Mouse (Mus musculus) midbrain, embryonic 15.5 days (tissue): ENCODE data around the gene Pcyt1a. TPM values are rescaled to one million over a fixed set of nuclear protein-coding genes. Genes with fewer than 3 reads are reported as not detected.

Experiments used
- ATAC-seq: fragments of 200-750 bp; cut with Nextera tagmentation; replicated peaks from 2 replicates; pipeline ENCODE4 v1.8.0; 2017; ENCODE audit warnings: moderate TSS enrichment
- H3K27ac ChIP-seq: fragments of 300-500 bp; sonication (generic); 2 replicates; pipeline ENCODE4 v1.5.1; 2015; ENCODE audit warnings: mild to moderate bottlenecking, inconsistent platforms
- H3K27me3 ChIP-seq: fragments of 300-500 bp; sonication (generic); replicated peaks from 2 replicates; pipeline ENCODE4 v1.6.1; 2015; ENCODE audit warnings: inconsistent platforms
- H3K36me3 ChIP-seq: fragments of 300-500 bp; sonication (generic); replicated peaks from 2 replicates; pipeline ENCODE4 v1.6.1; 2015; ENCODE audit warnings: inconsistent platforms
- H3K4me1 ChIP-seq: fragments of 300-500 bp; sonication (generic); 2 replicates; pipeline ENCODE4 v1.6.1; 2015; ENCODE audit warnings: inconsistent platforms
- H3K4me2 ChIP-seq: fragments of 300-500 bp; sonication (generic); 2 replicates; pipeline ENCODE4 v1.6.1; 2015; ENCODE audit warnings: inconsistent platforms, mild to moderate bottlenecking, moderate library complexity
- H3K4me3 ChIP-seq: fragments of 300-500 bp; sonication (generic); 2 replicates; pipeline ENCODE4 v1.5.1; 2015; ENCODE audit warnings: mild to moderate bottlenecking, inconsistent platforms
- H3K9ac ChIP-seq: fragments of 300-500 bp; sonication (generic); 2 replicates; pipeline ENCODE4 v1.6.1; 2015; ENCODE audit warnings: mild to moderate bottlenecking, inconsistent platforms
- H3K9me3 ChIP-seq: fragments of 300-500 bp; sonication (generic); 2 replicates; pipeline ENCODE4 v1.6.1; 2016; ENCODE audit warnings: inconsistent platforms
- WGBS: fragments of 180-500 bp; shearing (Covaris S2); methylation state at CpG from one replicate; pipeline ENCODE4 v1.1.7; 2015; ENCODE audit warnings: mixed read lengths; 5-methylcytosine and 5-hydroxymethylcytosine counted together
- polyA plus RNA-seq: library from polyadenylated mRNA; unstranded; fragments of >200 nt; fragmentation: Nextera tagmentation; extraction: Ambion mirVana; gene quantifications from 2 replicates; pipeline ENCODE4 v1.2.1, GENCODE M21; 2015

Gene Pcyt1a
- polyA plus RNA-seq, 1 experiment from 2014 or later, result 55.1 TPM

DNA sequence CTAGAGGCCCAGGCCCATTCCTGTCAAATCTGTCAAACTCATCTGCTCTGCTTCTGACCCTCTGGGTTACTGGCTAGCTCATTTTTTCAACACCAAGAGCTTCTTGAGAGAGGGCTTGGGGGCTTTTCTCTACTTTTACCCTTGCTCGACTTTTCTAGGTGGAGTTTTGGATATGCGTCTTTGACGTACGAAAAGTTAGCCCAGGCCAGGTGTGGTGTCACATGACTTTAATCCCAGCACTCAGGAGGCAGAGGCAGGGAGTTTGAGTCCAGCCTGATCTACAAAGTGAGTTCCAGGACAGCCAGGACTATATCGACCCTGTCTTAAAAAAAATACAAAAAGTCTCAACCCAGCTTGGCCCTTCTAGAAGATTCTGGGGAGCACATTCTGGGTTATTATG lies 77.3 kb downstream of the Pcyt1a start:
- no peak overlapping the region for H3K9ac ChIP-seq
- H3K9me3 ChIP-seq, result no peaks in the 10 kb centered on the region
- peaks cover 4% of the 10 kb centered on the region; the same call in 1 of the 2 replicates for H3K4me1 ChIP-seq
- ATAC-seq, result no peak
- H3K4me2 ChIP-seq, result no peak overlapping the region
- no peak overlapping the region for H3K4me3 ChIP-seq
- H3K27ac ChIP-seq, result no peak overlapping the region
- H3K36me3 ChIP-seq, result no peaks in the 10 kb centered on the region
- WGBS, result 87% methylated on average over 5 of the region's 5 CpGs
- H3K27me3 ChIP-seq, result no peaks in the 10 kb centered on the region

DNA sequence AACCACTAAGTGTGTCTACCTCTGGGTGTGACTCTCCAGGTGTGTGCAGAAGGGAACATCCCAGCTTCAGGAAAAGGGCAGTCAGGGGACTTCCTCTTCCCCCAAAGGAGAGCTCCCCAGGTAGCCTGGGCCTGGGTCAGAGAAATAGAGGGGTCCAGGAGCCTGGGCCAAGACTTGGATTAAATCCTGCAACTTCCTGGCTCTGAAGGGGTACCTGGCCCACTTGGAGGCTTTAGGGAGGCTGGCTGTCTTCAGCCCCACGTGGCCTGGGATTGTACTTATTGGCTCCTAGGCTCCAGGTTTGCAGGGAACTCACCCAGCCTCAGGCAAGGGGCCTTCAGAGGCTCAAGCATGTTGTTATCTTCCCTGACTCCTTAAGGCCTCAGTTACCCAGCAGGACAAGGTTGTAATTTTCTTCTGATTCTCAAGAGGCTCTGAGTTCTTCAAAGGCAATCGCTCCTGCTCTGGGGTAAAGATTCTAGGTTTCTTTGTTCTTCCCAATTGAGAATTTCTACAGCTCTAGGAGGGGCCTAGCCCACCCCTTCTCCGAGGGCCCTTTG lies 77.9 kb downstream of the Pcyt1a start:
- 37% methylated on average over 3 of the region's 3 CpGs for WGBS
- Histone ChIP-seq H3K9me3 (no peaks in the 10 kb centered on the region), H3K27me3 (no peaks in the 10 kb centered on the region), H3K4me1 (peaks cover 4% of the 10 kb centered on the region; the same call in 1 of the 2 replicates), H3K4me3 (no peak overlapping the region), H3K4me2 (no peak overlapping the region), H3K36me3 (no peaks in the 10 kb centered on the region), H3K9ac (no peak overlapping the region), H3K27ac (no peak overlapping the region)
- 0 out of 2 replicates have a peak, but pooled peaks have one; percentile 15 for ATAC-seq

DNA sequence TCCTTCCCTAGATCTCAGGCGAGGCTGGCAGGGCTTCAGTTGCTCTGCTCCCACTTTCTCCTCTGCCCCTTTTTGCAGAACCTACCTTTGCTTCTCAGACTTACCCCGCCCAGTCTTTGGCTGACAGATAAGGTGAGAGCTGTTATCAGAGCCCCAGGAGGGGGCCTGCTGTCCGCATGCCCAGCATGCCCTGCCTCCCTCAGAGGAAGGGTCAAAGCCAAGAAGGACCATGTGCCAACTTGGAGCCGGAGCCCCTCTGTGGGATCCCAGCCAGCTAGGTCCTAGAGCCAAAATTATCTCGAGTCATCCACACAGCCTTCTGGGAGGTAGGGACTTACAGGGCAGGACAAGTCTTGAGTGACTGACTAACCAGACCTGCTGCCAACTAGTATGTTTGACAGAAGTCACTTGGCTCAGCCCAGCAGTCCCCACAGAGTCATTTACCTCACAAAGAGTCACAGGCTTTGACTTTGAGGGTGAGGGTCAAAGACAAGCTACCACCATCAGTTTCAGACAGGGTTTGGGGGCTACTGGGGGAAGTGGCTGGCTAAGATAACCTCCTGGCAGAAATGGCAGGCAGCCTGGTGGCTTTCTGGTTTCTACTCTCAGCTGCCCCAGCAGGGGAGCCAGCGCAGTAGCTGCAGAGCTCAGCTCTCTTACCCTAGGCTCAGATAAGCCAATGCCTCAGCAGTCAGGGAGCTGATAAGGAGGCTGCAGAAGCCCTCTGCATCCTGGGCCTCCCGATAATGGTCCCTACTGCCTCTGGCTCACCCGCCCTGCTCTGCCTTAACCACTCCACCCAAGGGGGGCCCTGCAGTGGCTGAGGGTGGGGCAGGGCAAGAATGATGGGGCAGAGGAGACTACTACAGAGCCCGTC lies 78.6 kb downstream of the Pcyt1a start:
- no peak overlapping the region for H3K27ac ChIP-seq
- peaks cover 4% of the 10 kb centered on the region; the same call in 1 of the 2 replicates for H3K4me1 ChIP-seq
- no peak overlapping the region for H3K4me3 ChIP-seq
- H3K9ac ChIP-seq, result no peak overlapping the region
- H3K36me3 ChIP-seq, result no peaks in the 10 kb centered on the region
- H3K4me2 ChIP-seq, result no peak overlapping the region
- no peaks in the 10 kb centered on the region for H3K27me3 ChIP-seq
- WGBS, result 56% methylated on average over 9 of the region's 9 CpGs
- ATAC-seq, result 0 out of 2 replicates have a peak, but pooled peaks have one; percentile 31
- no peaks in the 10 kb centered on the region for H3K9me3 ChIP-seq

DNA sequence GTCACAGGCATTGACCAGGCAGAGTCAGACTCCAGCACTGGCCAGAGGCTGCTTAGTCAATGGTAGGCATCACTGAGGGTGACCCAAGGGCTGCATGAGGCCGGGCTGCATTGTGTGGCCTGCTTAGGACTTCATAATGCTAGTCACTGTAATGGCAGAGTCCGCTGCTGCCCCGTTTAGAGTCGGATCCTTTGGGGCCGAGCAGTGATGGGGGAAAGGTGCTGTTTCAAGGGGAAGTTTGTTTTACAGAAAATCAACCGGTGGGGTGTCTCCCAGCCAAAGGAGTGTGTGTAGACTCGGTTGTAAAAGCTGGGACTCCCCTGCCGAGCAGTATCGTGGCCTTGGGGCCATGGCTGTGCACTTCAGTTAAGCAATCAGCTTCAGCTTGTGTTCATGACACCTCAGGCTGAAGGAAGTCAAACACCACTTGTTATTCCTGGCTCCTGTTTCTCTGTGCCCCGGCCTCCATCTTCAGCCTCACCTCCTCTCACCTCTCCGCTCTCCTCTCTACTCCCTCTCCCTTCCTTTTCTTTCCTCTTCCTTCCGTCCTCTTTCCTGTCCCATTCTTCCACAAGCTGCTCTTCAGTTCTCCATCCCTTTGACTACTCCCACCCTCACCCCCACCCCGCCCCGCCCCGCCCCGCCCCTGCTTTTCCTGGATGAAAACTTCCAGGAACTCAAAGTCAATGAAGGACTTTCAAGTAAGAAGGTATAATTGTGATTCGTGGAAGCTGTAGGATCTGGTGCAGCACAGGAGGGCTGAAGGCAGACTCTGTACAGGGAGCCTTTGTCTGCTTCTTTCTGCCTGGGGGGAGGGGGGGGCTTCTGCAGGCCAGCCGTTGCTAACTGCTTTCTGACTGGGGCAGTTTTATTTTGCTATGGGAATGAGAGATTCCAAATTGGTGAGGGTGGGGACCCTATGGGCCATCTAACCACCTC lies 79.9 kb downstream of the Pcyt1a start:
- no peak overlapping the region for H3K4me3 ChIP-seq
- WGBS, result 65% methylated on average over 18 of the region's 18 CpGs
- no peaks in the 10 kb centered on the region for H3K36me3 ChIP-seq
- no peak overlapping the region for H3K4me2 ChIP-seq
- H3K27me3 ChIP-seq, result no peaks in the 10 kb centered on the region
- H3K27ac ChIP-seq, result no peak overlapping the region
- no peak overlapping the region for H3K9ac ChIP-seq
- no peak for ATAC-seq
- H3K4me1 ChIP-seq, result peaks cover 6% of the 10 kb centered on the region
- no peaks in the 10 kb centered on the region for H3K9me3 ChIP-seq

DNA sequence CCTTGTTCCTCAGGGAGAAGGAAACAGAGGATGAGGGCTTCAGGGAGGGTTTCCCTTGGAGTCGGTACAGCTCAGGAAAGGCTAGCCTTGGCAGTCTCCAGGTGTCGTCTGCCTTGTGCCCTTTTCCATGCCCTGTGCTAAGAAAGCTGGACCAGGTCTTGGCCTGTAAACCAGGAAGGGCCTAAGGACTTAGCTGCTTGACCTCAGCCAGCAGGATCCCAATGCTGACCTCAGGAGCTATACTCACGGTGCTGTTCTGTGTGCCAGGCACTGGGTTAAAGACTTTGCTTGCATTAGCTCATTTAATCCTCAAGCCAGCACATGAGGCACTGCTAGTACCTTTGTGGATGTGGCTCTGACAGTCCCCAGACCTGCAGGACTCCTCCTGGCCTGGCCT lies 80.6 kb downstream of the Pcyt1a start:
- Histone ChIP-seq H3K27ac (no peak overlapping the region), H3K9me3 (no peaks in the 10 kb centered on the region), H3K27me3 (no peaks in the 10 kb centered on the region), H3K4me2 (no peak overlapping the region), H3K9ac (no peak overlapping the region), H3K4me3 (no peak overlapping the region), H3K36me3 (no peaks in the 10 kb centered on the region), H3K4me1 (peaks cover 13% of the 10 kb centered on the region)
- ATAC-seq, result no peak
- whole genome bisulfite sequencing, result 72% methylated on average over 3 of the region's 3 CpGs

DNA sequence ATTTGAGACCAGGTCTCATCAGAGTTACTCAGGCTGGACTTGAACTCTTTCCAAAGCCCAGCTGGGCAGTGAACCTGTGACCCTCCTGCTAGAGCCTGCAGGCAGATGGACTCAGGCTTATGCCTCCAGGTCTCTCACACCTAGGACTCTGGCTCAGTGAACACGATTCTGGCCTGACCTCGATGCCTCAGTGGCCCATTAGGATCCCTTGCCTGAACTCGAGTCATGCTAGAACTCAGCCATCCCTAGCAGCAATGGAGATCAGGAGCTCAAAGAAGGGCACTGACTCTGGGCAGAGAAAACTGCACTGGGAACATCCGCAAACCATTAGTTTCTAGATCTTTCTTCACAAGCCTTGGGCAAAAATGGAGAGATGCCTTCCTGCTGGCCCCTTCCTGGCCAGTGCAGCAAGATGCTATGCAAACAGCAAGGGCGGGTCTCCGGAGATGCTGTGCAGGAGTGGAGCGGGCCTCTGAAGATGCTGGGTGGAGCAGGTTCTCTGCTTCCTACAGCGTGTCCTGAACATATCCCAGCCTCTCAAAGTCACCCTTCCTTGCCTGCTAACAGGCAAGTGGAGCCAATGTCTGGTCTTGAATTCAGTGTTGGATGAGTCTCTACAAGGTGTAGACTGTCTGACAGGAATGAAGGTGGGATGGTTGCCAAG lies 81.2 kb downstream of the Pcyt1a start:
- Histone ChIP-seq H3K27ac (no peak overlapping the region), H3K4me2 (no peak overlapping the region), H3K4me3 (no peak overlapping the region), H3K36me3 (no peaks in the 10 kb centered on the region), H3K9me3 (no peaks in the 10 kb centered on the region), H3K27me3 (no peaks in the 10 kb centered on the region), H3K4me1 (peaks cover 18% of the 10 kb centered on the region), H3K9ac (no peak overlapping the region)
- WGBS, result 90% methylated on average over 8 of the region's 8 CpGs
- ATAC-seq, result no peak

DNA sequence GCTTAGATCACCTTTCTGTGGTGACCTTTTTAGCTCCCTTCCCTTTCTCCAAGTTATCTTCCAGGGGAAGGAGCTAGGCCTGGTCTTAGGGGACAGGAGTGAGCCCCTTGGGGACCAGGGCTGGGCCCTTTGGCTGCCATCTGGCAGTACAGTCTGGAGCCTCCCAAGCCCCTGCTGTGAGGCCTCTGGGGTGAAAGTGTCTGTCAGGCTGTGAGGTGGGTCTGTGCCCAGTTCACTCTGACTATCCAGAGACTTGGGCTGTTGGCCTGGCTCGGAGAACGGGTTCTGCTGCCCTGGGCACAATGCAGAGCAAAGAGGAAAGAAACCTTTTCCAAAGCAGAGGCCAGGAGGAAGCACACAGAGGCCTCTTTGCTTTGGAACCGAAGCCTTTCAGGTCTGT lies 82.2 kb downstream of the Pcyt1a start:
- Histone ChIP-seq H3K4me2 (no peak overlapping the region), H3K36me3 (no peaks in the 10 kb centered on the region), H3K27me3 (no peaks in the 10 kb centered on the region), H3K4me3 (no peak overlapping the region), H3K4me1 (peaks cover 18% of the 10 kb centered on the region), H3K9ac (no peak overlapping the region), H3K9me3 (no peaks in the 10 kb centered on the region), H3K27ac (no peak overlapping the region)
- 75% methylated on average over 3 of the region's 3 CpGs for WGBS
- no peak for ATAC-seq

DNA sequence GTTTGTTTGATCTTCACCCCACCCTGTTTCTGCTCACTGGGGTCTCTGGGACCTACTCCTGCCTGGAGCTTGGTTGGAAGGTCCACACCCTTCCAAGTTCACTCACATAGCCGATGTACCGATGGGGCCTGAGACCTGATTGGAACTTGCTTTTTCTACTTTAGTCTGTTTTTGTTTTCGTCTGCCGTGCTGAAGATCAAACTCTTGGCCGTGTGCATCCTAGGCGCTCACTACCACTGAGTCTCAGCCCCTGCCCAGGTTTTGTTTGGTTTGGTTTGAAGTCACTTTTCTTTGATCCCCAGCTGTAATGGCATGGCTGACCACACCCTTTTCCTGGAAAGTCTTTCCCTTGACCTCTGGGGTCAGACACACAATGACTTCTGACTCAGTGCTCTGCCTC lies 82.7 kb downstream of the Pcyt1a start:
- peaks cover 18% of the 10 kb centered on the region for H3K4me1 ChIP-seq
- H3K27ac ChIP-seq, result no peak overlapping the region
- no peak for ATAC-seq
- no peaks in the 10 kb centered on the region for H3K36me3 ChIP-seq
- no peak overlapping the region for H3K4me2 ChIP-seq
- no peaks in the 10 kb centered on the region for H3K27me3 ChIP-seq
- no peak overlapping the region for H3K9ac ChIP-seq
- H3K9me3 ChIP-seq, result no peaks in the 10 kb centered on the region
- WGBS, result 91% methylated on average over 6 of the region's 6 CpGs
- no peak overlapping the region for H3K4me3 ChIP-seq

DNA sequence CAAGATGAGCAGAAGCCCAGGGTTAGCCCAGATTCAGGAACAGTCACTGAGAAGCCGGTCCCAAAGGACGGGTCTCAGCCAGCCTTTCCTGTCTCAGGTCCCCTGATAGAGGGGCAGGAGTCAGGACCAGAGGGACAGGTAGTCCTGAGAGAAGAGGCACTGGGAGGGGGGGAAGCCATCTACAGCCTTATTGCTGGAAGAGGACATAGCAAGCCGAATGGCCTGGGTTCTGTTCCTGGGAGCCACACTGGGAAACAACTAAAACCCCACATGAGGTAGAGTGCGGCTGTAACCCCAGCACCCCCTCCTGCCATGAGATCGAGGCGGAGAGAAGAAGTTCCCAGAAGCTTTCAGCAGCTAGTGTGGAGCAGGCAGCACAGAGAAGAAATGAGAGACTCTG lies 83.2 kb downstream of the Pcyt1a start:
- no peaks in the 10 kb centered on the region for H3K27me3 ChIP-seq
- no peaks in the 10 kb centered on the region for H3K36me3 ChIP-seq
- no peak overlapping the region for H3K4me3 ChIP-seq
- H3K4me2 ChIP-seq, result no peak overlapping the region
- no peak overlapping the region for H3K27ac ChIP-seq
- no peak for ATAC-seq
- H3K4me1 ChIP-seq, result peaks cover 18% of the 10 kb centered on the region
- H3K9me3 ChIP-seq, result no peaks in the 10 kb centered on the region
- 93% methylated on average over 6 of the region's 6 CpGs for WGBS
- H3K9ac ChIP-seq, result no peak overlapping the region

DNA sequence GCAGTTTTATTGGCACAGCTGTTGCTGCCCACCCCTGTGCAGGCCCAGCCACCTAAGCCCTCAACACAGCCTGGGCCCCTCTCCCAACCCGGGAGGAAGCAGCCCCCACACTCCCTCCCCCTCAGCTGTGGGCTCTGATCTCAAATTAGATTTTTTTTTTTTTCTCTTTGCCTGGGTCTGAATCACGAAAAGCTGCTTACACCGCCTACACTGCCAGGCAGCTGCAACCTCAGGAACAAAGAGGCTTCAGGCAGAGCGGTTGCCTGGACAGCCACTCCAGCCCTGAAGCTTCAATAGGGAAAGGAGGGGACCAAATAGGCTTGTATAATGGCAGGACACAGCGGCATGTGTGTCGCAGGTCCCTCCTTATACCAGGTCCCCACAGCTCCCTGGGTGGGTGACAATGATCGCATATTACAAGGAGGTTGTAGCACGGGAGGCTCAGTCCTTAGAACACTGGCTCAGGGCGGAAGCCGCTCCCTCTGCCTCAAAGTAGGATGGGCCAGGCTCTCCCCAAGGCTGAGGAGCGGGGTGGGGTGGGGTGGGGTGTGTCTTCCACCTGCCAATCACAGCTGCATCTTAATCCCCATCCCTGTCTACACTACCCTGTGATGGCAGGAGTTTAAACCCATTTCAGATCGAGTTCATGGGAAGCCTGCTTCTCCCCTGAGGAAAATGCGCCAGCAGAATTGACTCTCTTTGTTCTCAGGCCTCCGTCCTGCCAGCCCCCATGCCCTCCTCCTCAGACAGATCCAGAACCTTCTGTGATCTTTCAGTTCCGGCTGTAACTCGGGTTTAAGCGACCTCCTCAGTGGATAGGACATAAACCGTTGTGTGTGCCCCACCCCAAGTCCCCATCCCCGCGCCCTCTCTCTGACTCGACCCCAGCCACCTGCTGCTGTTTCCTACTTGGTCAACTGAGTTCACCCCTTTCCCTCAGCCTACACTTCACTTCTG lies 85.6 kb downstream of the Pcyt1a start:
- ATAC-seq, result peak; percentile 94
- H3K4me3 ChIP-seq, result peak overlapping the region; percentile 12
- no peaks in the 10 kb centered on the region for H3K36me3 ChIP-seq
- H3K27ac ChIP-seq, result peak overlapping the region; percentile 94
- no peaks in the 10 kb centered on the region for H3K9me3 ChIP-seq
- peaks cover 14% of the 10 kb centered on the region for H3K4me1 ChIP-seq
- H3K4me2 ChIP-seq, result peak overlapping the region; percentile 44
- H3K9ac ChIP-seq, result peak overlapping the region; percentile 36
- WGBS, result 5% methylated on average over 21 of the region's 21 CpGs
- no peaks in the 10 kb centered on the region for H3K27me3 ChIP-seq
